Mouse (Mus musculus): ENCODE results near the gene Msh5.
"Not testable (repeated sequence)": the region's sequence is repeated elsewhere in the genome, so short reads cannot be mapped to it uniquely, and the experiment has no call there.

Msh5 gene

GRCm38 (mm10) chr17:35048932-35049440 is 2.4 kb upstream of the Msh5 start:
- no peak for DNase-seq (ENCODE audit: low read depth, low spot score)

- no peak for DNase-seq (ENCODE audit: low read depth, low spot score)
These were observed 1.8 kb upstream of the Msh5 start for GRCm38 (mm10) chr17:35048149-35048931.

- DNase-seq (ENCODE audit: low read depth, low spot score): no peak
These were observed 1.1 kb upstream of the Msh5 start for GRCm38 (mm10) chr17:35047688-35048087.

GRCm38 (mm10) chr17:35045807-35046680 is 501 bp downstream of the Msh5 start:
- DNase-seq (ENCODE audit: low read depth, low spot score): no peak

GRCm38 (mm10) chr17:35044904-35045806 is 1.4 kb downstream of the Msh5 start:
- no peak for DNase-seq (ENCODE audit: low read depth, low spot score)

GRCm38 (mm10) chr17:35043794-35044193 is 2.8 kb downstream of the Msh5 start:
- no peak for DNase-seq (ENCODE audit: low read depth, low spot score)

GRCm38 (mm10) chr17:35039121-35039873 is 7.2 kb downstream of the Msh5 start:
- no peak for DNase-seq (ENCODE audit: low read depth, low spot score)

- DNase-seq (ENCODE audit: low read depth, low spot score): no peak
These were observed 11.6 kb downstream of the Msh5 start for GRCm38 (mm10) chr17:35034896-35035295.

- not testable (repeated sequence) for DNase-seq (ENCODE audit: low read depth, low spot score)
These were observed 12.8 kb downstream of the Msh5 start for GRCm38 (mm10) chr17:35033703-35034102.

- no peak for DNase-seq (ENCODE audit: low read depth, low spot score)
These were observed 14.1 kb downstream of the Msh5 start for GRCm38 (mm10) chr17:35032323-35032870.

- no peak for DNase-seq (ENCODE audit: low read depth, low spot score)
These were observed 14.7 kb downstream of the Msh5 start for GRCm38 (mm10) chr17:35031880-35032279.

- no peak for DNase-seq (ENCODE audit: low read depth, low spot score)
These were observed 15.3 kb downstream of the Msh5 start for GRCm38 (mm10) chr17:35031272-35031671.

- peak; percentile 53 for DNase-seq (ENCODE audit: low read depth, low spot score)
These were observed 16.6 kb downstream of the Msh5 start for GRCm38 (mm10) chr17:35029691-35030532.

- no peak for DNase-seq (ENCODE audit: low read depth, low spot score)
These were observed 18.2 kb downstream of the Msh5 start for GRCm38 (mm10) chr17:35028315-35028714.

- DNase-seq (ENCODE audit: low read depth, low spot score): no peak
These were observed 19.1 kb downstream of the Msh5 start, which contains the start of gene Sapcd1 for GRCm38 (mm10) chr17:35027277-35028068. TSS of gene Sapcd1 (minus strand) at chr17:35028016.

GRCm38 (mm10) chr17:35026206-35026605 is 20.3 kb downstream of the Msh5 start:
- no peak for DNase-seq (ENCODE audit: low read depth, low spot score)

- DNase-seq (ENCODE audit: low read depth, low spot score): no peak
These were observed 21.7 kb downstream of the Msh5 start for GRCm38 (mm10) chr17:35024691-35025488.

- no peak for DNase-seq (ENCODE audit: low read depth, low spot score)
These were observed 22.3 kb downstream of the Msh5 start for GRCm38 (mm10) chr17:35024261-35024660.

All from mesoderm, embryonic 11.5 days (tissue).